Mouse (Mus musculus): ENCODE data around the gene Gm20852. TPM values are rescaled to one million over a fixed set of nuclear protein-coding genes. Genes with fewer than 3 reads are reported as not detected.

The Gm20852 gene
- total RNA-seq (2023) = not detected

GRCm38 (mm10) chrY:66742023-66742422 is at the start of gene Gm20852:
Gm20852 (minus strand) TSS chrY:66742123.

